Mouse (Mus musculus) limb, embryonic 12.5 days (tissue): ENCODE measurements around the gene Wdr38. TPM values are rescaled to one million over a fixed set of nuclear protein-coding genes. Genes with fewer than 3 reads are reported as not detected.

Experiments used
- ATAC-seq: fragments of 200-750 bp; cut with Nextera tagmentation; 2 replicates; pipeline ENCODE4 v1.8.0; 2017; ENCODE audit warnings: low read depth, moderate TSS enrichment; ENCODE audit not compliant: insufficient number of reproducible peaks, insufficient read depth, low FRiP score, low TSS enrichment
- H3K27ac ChIP-seq: fragments of 300-500 bp; sonication (generic); 2 replicates; pipeline ENCODE4 v1.5.1; 2016; ENCODE audit warnings: mild to moderate bottlenecking, moderate library complexity
- H3K27me3 ChIP-seq: fragments of 300-500 bp; sonication (generic); 2 replicates; pipeline ENCODE4 v1.6.1; 2016; ENCODE audit warnings: mild to moderate bottlenecking, moderate library complexity
- H3K36me3 ChIP-seq: fragments of 300-500 bp; sonication (generic); 2 replicates; pipeline ENCODE4 v1.6.1; 2016; ENCODE audit warnings: mild to moderate bottlenecking, moderate library complexity
- H3K4me1 ChIP-seq: fragments of 300-500 bp; sonication (generic); replicated peaks from 2 replicates; pipeline ENCODE4 v1.6.1; 2016
- H3K4me2 ChIP-seq: fragments of 300-500 bp; sonication (generic); 2 replicates; pipeline ENCODE4 v1.6.1; 2016; ENCODE audit warnings: mild to moderate bottlenecking, moderate library complexity
- H3K4me3 ChIP-seq: fragments of 300-500 bp; sonication (generic); replicated peaks from 2 replicates; pipeline ENCODE4 v1.5.1; 2016; ENCODE audit warnings: mild to moderate bottlenecking
- H3K9ac ChIP-seq: fragments of 300-500 bp; sonication (generic); replicated peaks from 2 replicates; pipeline ENCODE4 v1.6.1; 2016; ENCODE audit warnings: mild to moderate bottlenecking, moderate library complexity
- H3K9me3 ChIP-seq: fragments of 300-500 bp; sonication (generic); 2 replicates; pipeline ENCODE4 v1.6.1; 2016; ENCODE audit warnings: mild to moderate bottlenecking, moderate library complexity
- WGBS: fragments of 180-500 bp; shearing (Covaris S2); methylation state at CpG from one replicate; pipeline ENCODE4 v1.1.7; 2016; 5-methylcytosine and 5-hydroxymethylcytosine counted together
- polyA plus RNA-seq: library from polyadenylated mRNA; unstranded; fragments of >200 nt; fragmentation: Nextera tagmentation; extraction: Ambion mirVana; gene quantifications from 2 replicates; pipeline ENCODE4 v1.2.1, GENCODE M21; 2016

The Wdr38 gene
- polyA plus RNA-seq, 1 experiment from 2014 or later: 1.8 TPM

DNA sequence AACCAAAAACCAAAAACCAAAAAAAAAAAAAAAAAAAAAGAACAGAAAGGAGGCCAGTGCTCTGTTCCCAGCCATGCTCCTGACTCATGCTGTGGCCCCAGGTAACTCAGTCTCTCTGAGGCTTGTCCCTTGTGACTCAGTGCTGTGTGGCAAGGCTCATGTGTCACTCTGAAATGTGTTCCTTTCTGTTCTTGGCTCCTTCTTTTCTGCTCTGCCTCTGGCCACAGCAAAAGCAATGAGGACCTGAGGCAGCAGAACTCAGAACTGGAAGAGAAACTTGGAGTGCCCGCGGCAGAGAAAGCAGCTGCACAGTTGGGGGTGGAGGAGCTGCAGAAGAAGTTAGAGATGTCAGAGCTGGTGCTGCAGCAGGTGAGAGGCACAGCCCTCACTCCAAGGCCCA lies 23.1 kb upstream of the Wdr38 start:
- Histone ChIP-seq H3K9ac (no peak overlapping the region), H3K4me1 (no peaks in the 10 kb centered on the region), H3K27ac (no peak overlapping the region), H3K4me2 (no peak overlapping the region), H3K9me3 (no peaks in the 10 kb centered on the region), H3K36me3 (no peaks in the 10 kb centered on the region), H3K4me3 (no peak overlapping the region), H3K27me3 (no peaks in the 10 kb centered on the region)
- ATAC-seq: no peak
- 55% methylated on average over 2 of the region's 2 CpGs for WGBS

DNA sequence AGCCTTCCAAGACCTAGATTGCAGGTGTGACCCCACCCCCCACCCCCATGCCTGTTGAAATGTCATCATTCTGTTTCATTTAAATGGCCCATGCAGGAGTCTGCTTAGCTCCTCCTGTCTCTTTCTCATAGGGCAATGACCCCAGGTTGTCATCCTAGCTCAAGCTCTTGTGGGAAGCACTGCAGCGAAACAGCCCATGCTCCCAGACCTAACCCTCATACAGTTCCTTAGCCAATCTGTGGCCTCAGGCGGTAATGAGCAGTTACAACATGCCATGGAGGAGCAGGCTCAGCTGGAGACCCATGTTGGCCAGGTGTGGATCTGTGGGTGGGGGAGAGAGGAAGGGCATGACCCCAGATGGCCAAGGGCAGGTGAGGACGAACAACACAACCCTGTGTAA lies 22.1 kb upstream of the Wdr38 start:
- whole genome bisulfite sequencing: 69% methylated on average over 3 of the region's 3 CpGs
- ATAC-seq: no peak
- H3K36me3 ChIP-seq: no peaks in the 10 kb centered on the region
- H3K4me3 ChIP-seq: no peak overlapping the region
- H3K9ac ChIP-seq: no peak overlapping the region
- no peak overlapping the region for H3K4me2 ChIP-seq
- no peaks in the 10 kb centered on the region for H3K9me3 ChIP-seq
- H3K27ac ChIP-seq: no peak overlapping the region
- H3K4me1 ChIP-seq: no peaks in the 10 kb centered on the region
- H3K27me3 ChIP-seq: no peaks in the 10 kb centered on the region

DNA sequence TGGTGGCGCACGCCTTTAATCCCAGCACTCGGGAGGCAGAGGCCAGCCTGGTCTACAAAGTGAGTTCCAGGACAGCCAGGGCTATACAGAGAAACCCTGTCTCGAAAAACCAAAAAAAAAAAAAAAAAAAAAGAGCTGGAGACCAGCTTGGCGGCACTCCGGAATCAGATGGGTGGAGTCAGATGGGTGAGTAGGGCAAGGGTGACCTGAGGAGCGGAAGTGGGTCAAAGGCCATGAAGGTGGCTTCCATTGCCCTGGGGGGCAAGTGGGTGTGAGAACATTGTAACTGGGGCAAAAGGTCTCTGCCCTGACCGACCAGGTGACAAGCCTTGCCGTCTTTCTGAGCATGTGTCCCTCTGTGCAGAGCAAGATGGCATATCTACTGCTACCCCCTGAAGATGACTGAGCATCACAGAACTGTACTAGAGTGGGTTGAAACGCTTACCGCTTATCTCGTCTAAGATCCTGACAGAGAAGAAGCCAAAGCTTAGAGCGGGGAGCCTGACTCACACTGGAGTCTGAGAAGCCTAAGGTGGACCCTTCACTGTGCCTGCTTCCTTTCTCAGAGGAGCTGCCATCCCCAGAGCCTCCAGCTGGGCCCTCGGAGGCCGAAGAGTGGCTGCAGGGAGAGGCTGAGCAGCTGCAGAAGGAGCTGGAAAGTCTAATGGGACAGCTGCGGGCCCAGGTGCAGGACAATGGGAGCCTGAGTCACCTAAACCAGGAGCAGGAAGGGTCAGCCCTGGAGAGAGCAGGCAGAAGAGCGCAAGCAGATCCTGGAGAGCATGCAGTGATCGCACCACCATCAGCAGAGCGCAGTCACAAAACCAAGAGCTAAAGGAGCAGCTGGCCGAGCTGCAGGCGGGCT lies 21.1 kb upstream of the Wdr38 start:
- Histone ChIP-seq H3K27me3 (no peaks in the 10 kb centered on the region), H3K9ac (no peak overlapping the region), H3K4me1 (no peaks in the 10 kb centered on the region), H3K4me2 (no peak overlapping the region), H3K36me3 (no peaks in the 10 kb centered on the region), H3K9me3 (no peaks in the 10 kb centered on the region), H3K4me3 (no peak overlapping the region), H3K27ac (no peak overlapping the region)
- ATAC-seq: no peak
- 83% methylated on average over 21 of the region's 21 CpGs for WGBS

DNA sequence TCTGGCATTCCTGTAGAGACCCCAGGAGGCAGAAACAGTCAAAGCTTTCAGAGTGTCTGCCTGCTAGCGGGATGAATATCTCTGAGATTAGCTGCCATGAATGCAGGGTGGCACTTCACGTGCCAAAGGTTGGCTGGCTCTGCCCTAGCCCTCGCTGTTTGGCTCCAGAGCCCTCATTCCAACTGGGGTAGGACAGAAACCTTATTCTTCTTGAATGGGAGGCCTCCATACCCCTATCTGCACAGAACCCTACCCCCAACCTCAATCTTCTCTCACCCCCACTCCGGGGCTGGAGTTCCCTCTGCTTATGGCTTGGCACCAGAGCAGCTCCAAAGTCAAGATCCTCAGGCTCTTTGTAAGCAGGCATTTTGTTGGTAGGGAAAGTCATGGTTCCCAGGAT lies 19.4 kb upstream of the Wdr38 start:
- Histone ChIP-seq H3K9ac (no peak overlapping the region), H3K27me3 (no peaks in the 10 kb centered on the region), H3K4me3 (no peak overlapping the region), H3K9me3 (no peaks in the 10 kb centered on the region), H3K4me2 (no peak overlapping the region), H3K36me3 (no peaks in the 10 kb centered on the region), H3K4me1 (no peaks in the 10 kb centered on the region), H3K27ac (no peak overlapping the region)
- ATAC-seq: no peak
- WGBS: 75% methylated on average over 4 of the region's 4 CpGs

DNA sequence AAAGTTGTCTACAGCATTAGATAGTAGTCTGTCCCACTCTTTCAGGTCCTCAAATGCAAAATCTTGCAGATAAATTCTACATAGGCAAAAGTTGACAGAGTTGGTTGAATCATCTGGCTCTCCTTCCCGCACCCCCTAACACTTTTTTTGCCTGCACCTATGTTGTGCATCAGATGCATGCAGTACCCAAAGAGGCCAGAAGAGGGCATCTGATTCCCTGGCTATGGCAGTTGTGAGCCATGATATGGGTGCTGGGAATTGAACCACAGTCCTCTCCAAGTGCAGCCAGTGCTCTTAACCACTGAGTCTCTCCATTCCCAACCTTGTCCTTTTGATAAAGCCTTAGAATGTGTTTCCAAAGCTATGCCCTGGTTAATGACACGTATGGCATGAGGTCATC lies 13.8 kb upstream of the Wdr38 start:
- Histone ChIP-seq H3K4me2 (no peak overlapping the region), H3K9ac (no peak overlapping the region), H3K4me1 (no peaks in the 10 kb centered on the region), H3K9me3 (peaks cover 11% of the 10 kb centered on the region; the same call in 1 of the 2 replicates), H3K36me3 (no peaks in the 10 kb centered on the region), H3K4me3 (no peak overlapping the region), H3K27ac (no peak overlapping the region), H3K27me3 (no peaks in the 10 kb centered on the region)
- 96% methylated on average over 2 of the region's 2 CpGs for WGBS
- ATAC-seq: no peak

DNA sequence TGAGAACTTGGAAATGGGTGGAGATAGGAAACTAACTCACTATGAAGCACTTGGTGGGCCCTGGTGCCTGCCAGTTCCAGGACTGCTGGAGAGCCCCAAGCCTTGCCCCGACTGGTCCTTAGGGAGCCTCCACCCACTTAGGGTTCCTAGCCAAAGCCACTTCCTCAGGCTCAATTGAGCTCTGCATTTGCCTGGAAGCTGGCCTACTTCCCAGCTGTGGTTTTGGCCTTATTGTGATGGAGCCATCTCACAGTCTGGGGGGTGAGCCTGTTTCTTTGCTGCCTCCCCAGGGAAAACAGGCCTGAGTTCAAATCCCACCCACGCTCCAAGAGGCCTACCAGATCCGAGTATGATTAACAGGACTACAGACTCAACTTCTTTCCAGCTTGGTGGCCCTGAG lies 10.7 kb upstream of the Wdr38 start:
- Histone ChIP-seq H3K4me1 (no peaks in the 10 kb centered on the region), H3K9ac (no peak overlapping the region), H3K9me3 (peaks cover 11% of the 10 kb centered on the region; the same call in 1 of the 2 replicates), H3K4me3 (no peak overlapping the region), H3K36me3 (no peaks in the 10 kb centered on the region), H3K27me3 (no peaks in the 10 kb centered on the region), H3K4me2 (no peak overlapping the region), H3K27ac (no peak overlapping the region)
- 84% methylated on average over 3 of the region's 3 CpGs for WGBS
- ATAC-seq: no peak

DNA sequence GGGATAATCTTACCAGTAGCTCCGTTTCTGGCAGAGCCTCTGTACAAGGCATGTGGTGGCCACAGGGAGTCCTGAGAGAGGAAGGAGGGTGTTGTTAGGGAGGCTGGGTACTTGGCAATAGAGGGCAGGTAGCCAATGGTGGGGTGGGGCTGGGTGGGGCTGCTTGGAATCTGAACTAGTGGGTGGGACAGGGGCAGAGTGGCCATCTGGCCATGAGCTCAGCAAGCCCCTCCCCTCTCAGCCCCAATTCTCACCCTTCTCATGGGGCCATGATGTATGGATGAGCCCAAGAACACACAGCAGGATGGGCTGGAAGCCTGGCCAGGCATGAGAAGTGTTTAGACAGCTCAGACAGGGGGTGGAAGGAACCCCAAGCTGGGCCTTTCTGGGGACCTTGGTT lies 9.9 kb upstream of the Wdr38 start:
- no peaks in the 10 kb centered on the region for H3K36me3 ChIP-seq
- 56% methylated on average over 1 of the region's 1 CpGs for WGBS
- no peak overlapping the region for H3K4me2 ChIP-seq
- no peak overlapping the region for H3K9ac ChIP-seq
- no peaks in the 10 kb centered on the region for H3K4me1 ChIP-seq
- H3K27me3 ChIP-seq: no peaks in the 10 kb centered on the region
- no peak overlapping the region for H3K4me3 ChIP-seq
- no peak for ATAC-seq
- H3K27ac ChIP-seq: no peak overlapping the region
- peaks cover 11% of the 10 kb centered on the region; the same call in 1 of the 2 replicates for H3K9me3 ChIP-seq

DNA sequence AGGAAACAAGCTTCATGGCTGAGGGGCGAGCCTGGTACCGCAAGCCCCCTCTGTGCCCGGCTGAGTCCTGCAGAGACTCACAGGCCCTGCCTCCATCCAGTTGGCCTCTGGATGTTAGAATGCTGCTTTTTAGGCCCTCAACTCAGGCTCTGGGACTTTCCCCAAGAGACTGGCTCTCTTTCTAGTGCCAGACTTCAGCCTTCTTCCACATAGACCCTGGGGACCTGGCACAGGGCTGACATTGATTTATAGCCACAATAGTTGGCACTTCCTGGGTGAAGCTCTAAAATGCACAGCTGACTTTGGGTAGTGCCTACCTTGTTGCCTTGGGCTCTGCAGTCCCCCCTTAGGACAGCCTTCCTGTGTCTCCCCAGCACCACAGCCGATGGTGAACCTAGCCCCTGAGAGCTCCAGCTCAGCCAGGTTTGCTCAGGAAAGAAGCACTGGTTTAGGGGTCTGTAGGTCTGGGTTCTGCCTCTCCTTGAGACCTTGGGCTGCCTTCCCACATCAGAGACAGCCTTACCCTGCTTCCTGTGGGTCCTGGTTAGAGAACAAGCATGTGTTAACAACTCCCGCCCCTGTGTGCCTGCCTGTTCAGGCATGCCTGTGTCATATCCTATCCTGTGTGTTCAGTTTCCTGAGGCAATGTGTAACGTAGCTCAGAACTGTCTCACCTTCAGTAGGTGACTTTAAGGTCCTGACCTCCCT lies 9.3 kb upstream of the Wdr38 start:
- ATAC-seq: no peak
- WGBS: 63% methylated on average over 6 of the region's 6 CpGs

DNA sequence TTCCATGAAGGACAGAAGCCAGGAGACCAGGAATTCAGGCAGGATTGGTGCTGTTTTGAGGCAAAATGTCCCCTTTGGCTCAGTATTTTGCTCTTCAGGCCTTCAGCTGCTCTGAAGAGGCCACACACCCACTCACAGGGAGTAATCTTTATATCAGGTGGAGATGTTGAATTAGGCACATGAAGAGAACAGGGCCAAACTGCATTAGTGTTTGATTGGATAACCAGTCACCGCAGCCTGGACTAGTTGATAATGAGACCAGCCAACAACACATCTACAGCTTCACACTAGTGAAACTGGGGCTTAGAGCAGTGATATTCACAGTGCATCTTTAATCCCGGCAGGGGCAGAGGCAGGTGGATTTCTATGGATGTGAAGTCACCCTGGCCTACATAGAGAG lies 8.3 kb upstream of the Wdr38 start:
- no peak overlapping the region for H3K9ac ChIP-seq
- no peaks in the 10 kb centered on the region for H3K27me3 ChIP-seq
- 0 out of 2 replicates have a peak, but pooled peaks cover 4% of the 10 kb centered on the region for H3K9me3 ChIP-seq
- no peak overlapping the region for H3K4me2 ChIP-seq
- no peaks in the 10 kb centered on the region for H3K4me1 ChIP-seq
- H3K27ac ChIP-seq: no peak overlapping the region
- no peaks in the 10 kb centered on the region for H3K36me3 ChIP-seq
- H3K4me3 ChIP-seq: no peak overlapping the region
- ATAC-seq: no peak
- WGBS: 83% methylated on average over 2 of the region's 2 CpGs

More for the DNA sequence above, 9.3 kb upstream of the Wdr38 start:
- no peaks in the 10 kb centered on the region for H3K36me3 ChIP-seq
- no peak overlapping the region for H3K4me2 ChIP-seq
- H3K4me3 ChIP-seq: no peak overlapping the region
- H3K27ac ChIP-seq: no peak overlapping the region
- no peak overlapping the region for H3K9ac ChIP-seq
- H3K27me3 ChIP-seq: no peaks in the 10 kb centered on the region
- no peaks in the 10 kb centered on the region for H3K4me1 ChIP-seq
- peaks cover 11% of the 10 kb centered on the region; the same call in 1 of the 2 replicates for H3K9me3 ChIP-seq

DNA sequence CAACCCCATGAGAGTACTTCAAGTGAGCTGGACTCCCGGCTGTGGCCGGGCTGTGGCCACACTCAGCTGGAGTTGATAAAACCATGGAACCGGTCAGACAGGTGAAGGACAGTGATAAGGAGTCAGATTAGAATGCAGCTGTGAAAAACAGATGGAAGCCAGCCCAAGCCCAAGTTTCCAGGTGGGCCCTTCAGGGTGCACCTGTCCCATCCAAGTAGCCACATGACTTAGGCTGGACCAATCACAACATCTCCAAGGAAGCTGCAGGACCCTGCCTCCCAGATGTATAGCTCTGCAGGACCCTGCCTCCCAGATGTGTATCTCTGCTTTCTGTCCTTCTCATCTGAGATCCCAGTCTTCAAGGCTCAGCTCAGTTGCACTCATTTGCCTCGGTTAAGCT lies 5.3 kb upstream of the Wdr38 start:
- Histone ChIP-seq H3K4me1 (no peaks in the 10 kb centered on the region), H3K9me3 (no peaks in the 10 kb centered on the region), H3K36me3 (no peaks in the 10 kb centered on the region), H3K27ac (no peak overlapping the region), H3K4me2 (no peak overlapping the region), H3K9ac (no peak overlapping the region), H3K4me3 (no peak overlapping the region), H3K27me3 (peaks cover 3% of the 10 kb centered on the region; the same call in 1 of the 2 replicates)
- WGBS: 69% methylated on average over 4 of the region's 4 CpGs
- ATAC-seq: no peak

DNA sequence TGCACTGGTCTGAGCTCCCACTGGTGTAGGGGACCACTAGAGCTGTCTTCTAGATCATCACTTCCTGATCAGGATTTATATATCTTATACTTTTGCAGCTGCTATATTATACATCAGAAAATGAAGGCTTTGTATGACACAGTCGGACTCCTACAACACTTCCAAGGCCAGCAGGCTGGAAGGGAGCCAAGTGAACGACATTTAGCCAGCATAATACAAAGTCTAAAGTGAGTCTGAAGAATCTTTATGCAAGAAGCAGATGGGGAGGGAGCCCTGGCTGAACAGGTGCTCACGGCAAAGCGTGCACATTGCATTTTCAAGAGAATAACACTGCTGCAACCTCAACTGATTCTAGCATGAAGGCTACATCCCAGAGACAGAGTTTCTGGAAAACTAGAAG lies 4.8 kb upstream of the Wdr38 start:
- Histone ChIP-seq H3K4me1 (peaks cover under 1% of the 10 kb centered on the region), H3K9ac (no peak overlapping the region), H3K4me2 (no peak overlapping the region), H3K4me3 (no peak overlapping the region), H3K27ac (no peak overlapping the region), H3K36me3 (no peaks in the 10 kb centered on the region), H3K27me3 (peaks cover 7% of the 10 kb centered on the region; the same call in 1 of the 2 replicates), H3K9me3 (no peaks in the 10 kb centered on the region)
- 67% methylated on average over 4 of the region's 4 CpGs for WGBS
- no peak for ATAC-seq
